24 mouse cellular contexts compared by ENCODE assay signal in the genomic region with DNA sequence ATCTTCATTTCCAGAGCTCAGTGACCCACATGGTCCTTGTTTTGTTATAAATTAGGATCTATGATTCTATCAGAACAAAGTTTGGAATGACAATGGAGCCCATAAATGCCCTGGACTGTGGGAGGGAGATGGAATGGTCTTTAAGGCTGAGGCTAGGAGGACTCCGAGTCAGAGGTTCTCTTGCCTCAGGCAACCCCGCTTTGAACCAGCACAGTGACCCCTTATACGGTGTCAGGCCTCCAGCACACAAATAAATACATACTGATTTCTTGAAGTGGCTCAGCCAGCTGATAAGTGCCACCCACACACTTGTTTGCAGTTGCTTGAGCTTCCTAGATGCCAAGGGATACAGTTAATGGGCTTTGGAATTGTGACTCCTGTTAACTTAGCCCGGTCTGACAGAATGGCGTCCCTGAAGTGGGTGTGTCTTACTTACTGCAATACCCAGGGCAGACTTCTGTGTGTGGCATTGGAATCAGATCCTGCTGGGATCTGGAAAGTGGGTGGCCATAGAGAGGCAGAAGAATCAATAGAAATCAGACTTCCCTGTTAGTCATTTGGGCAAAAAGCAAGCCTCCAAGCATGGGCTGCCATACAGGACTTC.
"Had no signal": no experiment of that assay in that cellular context is flagged by ENCODE, and none has a peak within 500 bp of the region (broad histone marks: within the 10 kb centered on the region; RNA-seq: fewer than 3 reads in every experiment).

No protein-coding gene starts in this region.

- ATAC-seq: forebrain, postnatal 0 days; hindbrain, postnatal 0 days; intestine, embryonic 16.5 days; liver, embryonic 12.5 days had no signal

- H3K4me3 ChIP-seq: heart, adult 2 months; heart, embryonic 13.5 days; heart, embryonic 15.5 days; hindbrain, embryonic 13.5 days; hindbrain, embryonic 15.5 days; limb, embryonic 13.5 days; limb, embryonic 15.5 days; liver, embryonic 12.5 days had no signal

- H3K9me3 ChIP-seq: heart, embryonic 13.5 days; heart, embryonic 15.5 days; hindbrain, embryonic 13.5 days; hindbrain, embryonic 15.5 days; limb, embryonic 13.5 days; limb, embryonic 15.5 days; liver, embryonic 12.5 days had no signal

- H3K4me2 ChIP-seq: heart, embryonic 11.5 days; heart, embryonic 13.5 days; heart, embryonic 15.5 days; hindbrain, embryonic 13.5 days; hindbrain, embryonic 15.5 days; limb, embryonic 13.5 days; limb, embryonic 15.5 days; liver, embryonic 12.5 days had no signal

- H3K36me3 ChIP-seq: heart, embryonic 15.5 days; hindbrain, embryonic 13.5 days; hindbrain, embryonic 15.5 days; liver, embryonic 12.5 days had no signal

- H3K27ac ChIP-seq: heart, adult 2 months; heart, embryonic 13.5 days; heart, embryonic 15.5 days; hindbrain, embryonic 13.5 days; hindbrain, embryonic 15.5 days; hindbrain, postnatal 0 days; limb, embryonic 13.5 days; limb, embryonic 15.5 days; liver, embryonic 12.5 days; liver, embryonic 14.5 days had no signal

- DNase-seq: forebrain, postnatal 0 days; gastrocnemius, postnatal 14 days; gastrocnemius, postnatal 36 days; heart, adult 11 months; heart, adult 2 months; heart, postnatal 14 days; heart, postnatal 36 days; kidney, adult 11 months; kidney, adult 8-10 months; kidney, postnatal 14 days; layer of hippocampus, adult 9-11 months; layer of hippocampus, postnatal 36 days; left cerebral cortex, postnatal 4 days had no signal

- H3K4me1 ChIP-seq: heart, embryonic 13.5 days; heart, embryonic 15.5 days; hindbrain, embryonic 15.5 days; liver, embryonic 12.5 days had no signal

- H3K27me3 ChIP-seq: heart, embryonic 13.5 days; heart, embryonic 15.5 days; hindbrain, embryonic 15.5 days; limb, embryonic 13.5 days; limb, embryonic 15.5 days; liver, embryonic 12.5 days had no signal

- H3K9ac ChIP-seq: forebrain, postnatal 0 days; heart, embryonic 13.5 days; heart, embryonic 15.5 days; hindbrain, embryonic 13.5 days; hindbrain, embryonic 15.5 days; limb, embryonic 13.5 days; limb, embryonic 15.5 days; liver, embryonic 12.5 days; liver, embryonic 14.5 days had no signal
